Mouse (Mus musculus) lung, postnatal 0 days (tissue): ENCODE results near the gene Cul9. TPM values are rescaled to one million over a fixed set of nuclear protein-coding genes. Genes with fewer than 3 reads are reported as not detected.

Source experiments
- ATAC-seq: fragments of 200-750 bp; cut with Nextera tagmentation; 2 replicates; pipeline ENCODE4 v1.8.0; 2017; ENCODE audit warnings: moderate library complexity
- DNase-seq: peaks from one replicate; pipeline ENCODE4 v3.0.0-alpha.2; 2016; ENCODE audit warnings: low spot score
- H3K27ac ChIP-seq: fragments of 300-500 bp; sonication (generic); 2 replicates; pipeline ENCODE4 v1.5.1; 2014; ENCODE audit warnings: antibody characterized with exemption, mild to moderate bottlenecking, low read length, mixed read lengths
- H3K27me3 ChIP-seq: fragments of 300-500 bp; sonication (generic); replicated peaks from 2 replicates; pipeline ENCODE4 v1.6.1; 2014; ENCODE audit warnings: low read length, mixed read lengths; ENCODE audit not compliant: insufficient read depth
- H3K36me3 ChIP-seq: fragments of 300-500 bp; sonication (generic); 2 replicates; pipeline ENCODE4 v1.6.1; 2014; ENCODE audit warnings: low read length, mixed read lengths; ENCODE audit not compliant: insufficient read depth
- H3K4me1 ChIP-seq: fragments of 300-500 bp; sonication (generic); 2 replicates; pipeline ENCODE4 v1.6.1; 2014; ENCODE audit warnings: antibody characterized with exemption, low read depth, low read length, mixed read lengths; ENCODE audit not compliant: insufficient read depth
- H3K4me2 ChIP-seq: fragments of 300-500 bp; sonication (generic); replicated peaks from 2 replicates; pipeline ENCODE4 v1.6.1; 2014; ENCODE audit warnings: low read depth, mild to moderate bottlenecking, low read length, moderate library complexity, mixed read lengths
- H3K4me3 ChIP-seq: fragments of 300-500 bp; sonication (generic); 2 replicates; pipeline ENCODE4 v1.5.1; 2014; ENCODE audit warnings: low read depth, low read length
- H3K9ac ChIP-seq: fragments of 300-500 bp; sonication (generic); replicated peaks from 2 replicates; pipeline ENCODE4 v1.6.1; 2014; ENCODE audit warnings: low read depth, mild to moderate bottlenecking
- H3K9me3 ChIP-seq: fragments of 300-500 bp; sonication (generic); 2 replicates; pipeline ENCODE4 v1.6.1; 2016; ENCODE audit warnings: low read length, mixed read lengths
- CTCF ChIP-seq: IDR thresholded peaks from 2 replicates; pipeline ENCODE4 v1.5.1; 2016; ENCODE audit warnings: antibody characterized with exemption, mild to moderate bottlenecking
- EP300 ChIP-seq: IDR thresholded peaks from 2 replicates; pipeline ENCODE4 v1.6.1; 2016; ENCODE audit warnings: antibody characterized with exemption, mild to moderate bottlenecking, control low read depth
- WGBS: fragments of 180-500 bp; shearing (Covaris S2); extraction: QIAGEN DNeasy Blood & Tissue Kit; methylation state at CpG from one replicate; pipeline ENCODE4 v1.1.7; 2014; 5-methylcytosine and 5-hydroxymethylcytosine counted together
- polyA plus RNA-seq: library from polyadenylated mRNA; unstranded; fragments of >200 nt; fragmentation: Nextera tagmentation; extraction: Ambion mirVana; gene quantifications from 2 replicates; pipeline ENCODE4 v1.2.1, GENCODE M21; 2015

Cul9 gene
- polyA plus RNA-seq, 1 experiment from 2014 or later: 3.5 TPM

GRCm38 (mm10) chr17:46546591-46546990 is 403 bp upstream of the Cul9 start:
- TF ChIP-seq EP300 (no peak), CTCF (no peak)
- peak overlapping the region; percentile 76 for H3K4me2 ChIP-seq
- peaks cover 27% of the 10 kb centered on the region for H3K36me3 ChIP-seq
- no peaks in the 10 kb centered on the region for H3K27me3 ChIP-seq
- H3K9ac ChIP-seq: peak overlapping the region; percentile 62
- WGBS: 23% methylated on average over 7 of the region's 7 CpGs
- no peaks in the 10 kb centered on the region; the same call in 1 of the 2 replicates for H3K4me1 ChIP-seq
- no peaks in the 10 kb centered on the region for H3K9me3 ChIP-seq
- DNase-seq (no peak), ATAC-seq (no peak)
- peak overlapping the region; percentile 52 for H3K4me3 ChIP-seq
- H3K27ac ChIP-seq: no peak overlapping the region

- Histone ChIP-seq H3K4me2 (no peak overlapping the region), H3K9me3 (no peaks in the 10 kb centered on the region), H3K27ac (no peak overlapping the region), H3K27me3 (no peaks in the 10 kb centered on the region), H3K9ac (no peak overlapping the region), H3K4me1 (no peaks in the 10 kb centered on the region; the same call in 1 of the 2 replicates), H3K36me3 (0 out of 2 replicates have a peak, but pooled peaks cover 2% of the 10 kb centered on the region), H3K4me3 (no peak overlapping the region)
- DNase-seq (no peak), ATAC-seq (no peak)
- 90% methylated on average over 12 of the region's 12 CpGs for WGBS
- TF ChIP-seq CTCF: no peak
- TF ChIP-seq EP300: no peak
Measured at GRCm38 (mm10) chr17:46543661-46544060, 2.5 kb downstream of the Cul9 start.

DNA sequence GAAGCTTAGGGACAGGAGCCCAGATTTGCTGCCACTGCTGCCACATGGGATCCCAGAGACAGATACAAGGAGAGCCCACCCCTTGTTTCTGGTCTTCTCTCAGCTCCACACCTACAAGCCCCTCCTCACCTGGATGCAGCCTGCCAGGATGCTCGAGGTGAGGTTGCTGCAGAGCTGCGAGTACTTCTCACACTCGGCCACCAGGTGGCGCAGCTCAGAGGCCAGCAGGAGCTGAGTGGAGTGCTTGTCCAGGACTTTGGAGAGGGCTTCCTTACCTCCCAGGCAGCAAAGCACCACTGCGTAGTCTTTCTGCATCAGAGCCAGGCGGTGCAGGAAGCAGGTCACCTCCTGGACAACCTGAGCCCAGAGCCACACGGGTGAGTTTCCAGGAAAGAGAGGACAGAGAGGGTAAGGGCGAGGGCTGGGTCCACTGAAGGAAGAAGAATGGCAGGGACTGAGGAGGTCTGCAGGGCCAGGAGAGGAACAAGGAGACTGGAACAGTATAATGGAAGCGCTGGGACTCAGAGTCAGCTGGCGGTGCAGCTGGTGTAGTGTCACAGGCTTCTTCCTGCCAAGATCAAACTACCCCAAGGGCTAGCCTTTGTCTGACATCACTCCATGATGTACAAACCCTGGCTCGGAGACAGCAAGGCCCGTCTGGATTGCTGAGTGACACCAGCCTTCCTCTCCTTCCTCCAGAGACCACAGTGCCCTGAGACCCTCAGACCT is 20.4 kb downstream of the Cul9 start:
- no peak overlapping the region for H3K4me3 ChIP-seq
- H3K27ac ChIP-seq: no peak overlapping the region
- H3K9ac ChIP-seq: no peak overlapping the region
- no peaks in the 10 kb centered on the region for H3K27me3 ChIP-seq
- no peaks in the 10 kb centered on the region for H3K9me3 ChIP-seq
- no peaks in the 10 kb centered on the region for H3K36me3 ChIP-seq
- WGBS: 31% methylated on average over 12 of the region's 12 CpGs
- TF ChIP-seq CTCF (peak; percentile 99), EP300 (no peak)
- H3K4me2 ChIP-seq: no peak overlapping the region
- ATAC-seq: peak; percentile 83
- DNase-seq: peak; percentile 91
- H3K4me1 ChIP-seq: no peaks in the 10 kb centered on the region

- H3K9ac ChIP-seq: no peak overlapping the region
- no peak for TF ChIP-seq EP300
- no peak for TF ChIP-seq CTCF
- H3K36me3 ChIP-seq: no peaks in the 10 kb centered on the region
- H3K27ac ChIP-seq: no peak overlapping the region
- H3K4me1 ChIP-seq: no peaks in the 10 kb centered on the region
- no peak overlapping the region for H3K4me3 ChIP-seq
- ATAC-seq: no peak
- no peaks in the 10 kb centered on the region for H3K9me3 ChIP-seq
- WGBS: 64% methylated on average over 10 of the region's 10 CpGs
- no peak for DNase-seq
- H3K4me2 ChIP-seq: no peak overlapping the region
- no peaks in the 10 kb centered on the region for H3K27me3 ChIP-seq
Measured at GRCm38 (mm10) chr17:46525065-46525464, 21.1 kb downstream of the Cul9 start.

- no peaks in the 10 kb centered on the region for H3K27me3 ChIP-seq
- no peak overlapping the region for H3K27ac ChIP-seq
- no peak overlapping the region for H3K4me3 ChIP-seq
- H3K4me2 ChIP-seq: no peak overlapping the region
- 44% methylated on average over 24 of the region's 24 CpGs for WGBS
- peak; percentile 47 for TF ChIP-seq CTCF
- TF ChIP-seq EP300: no peak
- DNase-seq (peak; percentile 18), ATAC-seq (no peak)
- H3K9me3 ChIP-seq: no peaks in the 10 kb centered on the region
- no peaks in the 10 kb centered on the region for H3K36me3 ChIP-seq
- H3K4me1 ChIP-seq: no peaks in the 10 kb centered on the region
- H3K9ac ChIP-seq: no peak overlapping the region
Measured at GRCm38 (mm10) chr17:46521963-46522668, 24.1 kb downstream of the Cul9 start.

GRCm38 (mm10) chr17:46521174-46521573 is 25.0 kb downstream of the Cul9 start:
- ATAC-seq: no peak
- Histone ChIP-seq H3K4me3 (no peak overlapping the region), H3K4me2 (peak overlapping the region; percentile 34; the same call in 1 of the 2 replicates), H3K4me1 (no peaks in the 10 kb centered on the region), H3K9ac (no peak overlapping the region), H3K27ac (no peak overlapping the region), H3K9me3 (no peaks in the 10 kb centered on the region), H3K27me3 (no peaks in the 10 kb centered on the region), H3K36me3 (no peaks in the 10 kb centered on the region)
- TF ChIP-seq CTCF (no peak), EP300 (no peak)
- no peak for DNase-seq
- 69% methylated on average over 9 of the region's 9 CpGs for WGBS
